In the genomic region with DNA sequence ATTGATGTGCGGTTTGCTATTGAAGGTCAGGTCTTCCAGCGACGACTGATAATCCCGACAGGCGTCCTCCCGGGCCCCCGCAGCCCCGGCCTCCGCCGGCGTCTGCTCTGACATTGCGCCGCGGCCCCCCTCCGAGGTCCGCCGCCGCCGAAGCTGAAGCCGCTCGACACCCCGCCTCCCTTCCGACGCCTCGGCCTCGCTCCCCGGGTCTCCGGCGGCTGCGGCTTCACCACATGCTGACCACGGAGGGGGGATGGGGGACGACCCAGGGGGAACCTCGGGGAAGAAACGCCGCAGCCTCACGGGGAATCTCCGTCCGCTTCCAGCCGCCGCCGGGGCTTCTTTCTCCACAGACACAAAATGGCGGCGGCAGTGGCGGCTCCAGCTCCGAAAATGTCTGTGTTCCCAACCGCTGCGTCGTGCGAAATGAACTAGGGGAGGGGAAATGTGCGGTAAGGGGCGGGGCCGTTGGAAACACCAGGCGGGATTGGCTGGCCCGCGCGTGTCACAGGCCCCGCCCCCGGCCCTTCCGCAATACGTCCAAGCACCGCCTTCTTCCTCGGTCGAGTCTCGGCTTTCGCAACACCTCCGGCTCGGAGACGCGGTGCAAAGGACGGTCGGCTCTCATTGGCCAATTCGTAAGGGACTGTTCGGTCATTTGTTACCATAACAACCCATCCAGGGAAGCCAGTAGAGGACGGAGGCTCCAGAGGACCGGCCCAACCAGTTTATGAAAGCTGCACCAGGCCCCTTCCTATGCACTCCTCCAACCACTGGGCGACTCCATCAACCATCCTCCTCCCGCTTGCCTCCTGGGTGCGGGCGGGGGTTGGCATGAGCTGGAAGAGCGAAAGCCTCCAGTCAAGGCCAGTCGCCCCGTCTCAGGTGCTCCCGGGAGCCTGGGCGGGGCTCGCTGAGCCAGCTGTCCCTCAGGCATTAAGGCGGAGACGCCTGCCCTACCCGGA, we compare ENCODE assay signal across 8 mouse cellular contexts. TPM values are rescaled to one million over a fixed set of nuclear protein-coding genes. Genes with fewer than 3 reads are reported as not detected.
DNase-seq lines count a peak whose midpoint lies in the region; ATAC-seq and TF ChIP-seq lines count a peak whose summit lies in the region.

A gene (minus strand): TSS at position 428 of the 965 bp plus-strand sequence.

- no peak for TF ChIP-seq EP300 in MEL (IDR thresholded peaks at IDR 0.05; ENCODE audit: low read depth in 1 of 2, low read length in 2 of 2)

- TF ChIP-seq CTCF in MEL (IDR thresholded peaks at IDR 0.05 in 2 of 3, conservative IDR thresholded peaks at IDR 0.05 in 1 of 3; ENCODE audit: control insufficient read depth in 1 of 3, insufficient read depth in 1 of 3, low read depth in 2 of 3, low read length in 3 of 3, poor library complexity in 1 of 3, severe bottlenecking in 1 of 3) = no peak
- no peak for TF ChIP-seq CTCF in cerebellum, adult 2 months (IDR thresholded peaks at IDR 0.05; ENCODE audit: borderline replicate concordance, insufficient read depth, low read depth, low read length)
- peak; percentile 42 for TF ChIP-seq CTCF in forebrain, postnatal 0 days (IDR thresholded peaks at IDR 0.05; ENCODE audit: low read depth)

- TF ChIP-seq POLR2A in MEL (IDR thresholded peaks at IDR 0.05; ENCODE audit: control insufficient read depth in 1 of 2, insufficient read depth in 1 of 2, low read depth in 1 of 2, low read length in 2 of 2, poor library complexity in 1 of 2) = peak; percentile 84 to 97
- TF ChIP-seq POLR2A in cerebellum, adult 2 months (IDR thresholded peaks at IDR 0.05; ENCODE audit: borderline replicate concordance, insufficient read depth, low read length) = peak; percentile 86

- peak within 1 kb of the TSS; percentile 96 for H3K9ac ChIP-seq in MEL (ENCODE audit: control insufficient read depth, low read depth, low read length, poor library complexity, severe bottlenecking)
- H3K9ac ChIP-seq in forebrain, postnatal 0 days = peak within 1 kb of the TSS; percentile 99
- peak within 1 kb of the TSS; percentile 99 for H3K9ac ChIP-seq in lung, embryonic 15.5 days

- peak; percentile 98 for DNase-seq in MEL (ENCODE audit: low read depth, low spot score)
- peak; percentile 96 to 99 for DNase-seq in cerebellum, adult 2 months
- DNase-seq in forebrain, postnatal 0 days = peak; percentile 98
- DNase-seq in heart, postnatal 4 days = peak; percentile 96
- DNase-seq in layer of hippocampus, adult 8-10 months (ENCODE audit: low spot score in 2 of 2) = peak; percentile 97 to 98
- DNase-seq in ovary, adult 18-20 months (ENCODE audit: low spot score) = peak; percentile 97
- DNase-seq in thymus, postnatal 0 days (ENCODE audit: low spot score) = peak; percentile 98

- H3K79me2 ChIP-seq in MEL (ENCODE audit: control insufficient read depth, insufficient read depth, low read length, poor library complexity) = peaks cover 35% of the 10 kb centered on the region

- H3K9me3 ChIP-seq in MEL (replicated peaks; ENCODE audit: insufficient read depth, low read length) = no peaks in the 10 kb centered on the region
- no peaks in the 10 kb centered on the region for H3K9me3 ChIP-seq in forebrain, postnatal 0 days (ENCODE audit: low read length)
- no peaks in the 10 kb centered on the region for H3K9me3 ChIP-seq in lung, embryonic 15.5 days

- no peak for TF ChIP-seq RAD21 in MEL (IDR thresholded peaks at IDR 0.05; ENCODE audit: low read depth, low read length)

- WGBS in cerebellum, adult 2 months = under 1% methylated on average over 88 of the region's 88 CpGs
- under 1% methylated on average over 88 of the region's 88 CpGs for WGBS in forebrain, postnatal 0 days
- under 1% methylated on average over 86 of the region's 88 CpGs for WGBS in lung, embryonic 15.5 days

- H3K27ac ChIP-seq in MEL (ENCODE audit: control insufficient read depth, low read depth, low read length) = peak within 1 kb of the TSS; percentile 81
- H3K27ac ChIP-seq in cerebellum, adult 2 months (ENCODE audit: insufficient read depth, low read length) = peak within 1 kb of the TSS; percentile 90
- H3K27ac ChIP-seq in forebrain, postnatal 0 days (ENCODE audit: low read depth, low read length) = peak within 1 kb of the TSS; percentile 99
- H3K27ac ChIP-seq in lung, embryonic 15.5 days = peak within 1 kb of the TSS; percentile 98

- H3K36me3 ChIP-seq in MEL (ENCODE audit: control insufficient read depth in 1 of 2, insufficient read depth in 2 of 2, low read length in 2 of 2) = peaks cover 7 to 22% of the 10 kb centered on the region in 2 experiments
- no peaks in the 10 kb centered on the region for H3K36me3 ChIP-seq in forebrain, postnatal 0 days (ENCODE audit: insufficient read depth)
- peaks cover 3% of the 10 kb centered on the region; the same call in 1 of the 2 replicates for H3K36me3 ChIP-seq in lung, embryonic 15.5 days

- peaks cover 10 to 13% of the 10 kb centered on the region in 2 experiments for H3K4me1 ChIP-seq in MEL (ENCODE audit: control insufficient read depth in 1 of 2, insufficient read depth in 2 of 2, low read length in 2 of 2)
- peaks cover 3% of the 10 kb centered on the region; the same call in 1 of the 2 replicates for H3K4me1 ChIP-seq in cerebellum, adult 2 months (ENCODE audit: control insufficient read depth, insufficient read depth, low read length)
- H3K4me1 ChIP-seq in forebrain, postnatal 0 days (ENCODE audit: insufficient read depth) = 0 out of 2 replicates have a peak, but pooled peaks cover 13% of the 10 kb centered on the region
- H3K4me1 ChIP-seq in lung, embryonic 15.5 days = peaks cover 19% of the 10 kb centered on the region

- ATAC-seq in forebrain, postnatal 0 days = peak; percentile 96
- ATAC-seq in lung, embryonic 15.5 days (ENCODE audit: borderline replicate concordance, extremely low read depth, low FRiP score, low TSS enrichment) = peak; percentile 99

- H3K27me3 ChIP-seq in MEL (ENCODE audit: control insufficient read depth in 1 of 2, insufficient read depth in 2 of 2, low read length in 2 of 2) = no peaks in the 10 kb centered on the region
- H3K27me3 ChIP-seq in cerebellum, adult 2 months (ENCODE audit: control insufficient read depth, insufficient read depth, low read length) = no peaks in the 10 kb centered on the region
- H3K27me3 ChIP-seq in forebrain, postnatal 0 days (ENCODE audit: insufficient read depth, low read length) = no peaks in the 10 kb centered on the region
- no peaks in the 10 kb centered on the region for H3K27me3 ChIP-seq in lung, embryonic 15.5 days

- peak within 1 kb of the TSS; percentile 97 to 100 for H3K4me3 ChIP-seq in MEL (ENCODE audit: control insufficient read depth in 1 of 2, insufficient read depth in 1 of 2, low read depth in 2 of 2, low read length in 2 of 2)
- peak within 1 kb of the TSS; percentile 98 for H3K4me3 ChIP-seq in cerebellum, adult 2 months (replicated peaks; ENCODE audit: insufficient read depth, low read depth, low read length)
- peak within 1 kb of the TSS; percentile 100 for H3K4me3 ChIP-seq in forebrain, postnatal 0 days (ENCODE audit: low read depth, low read length)
- peak within 1 kb of the TSS; percentile 77 for H3K4me3 ChIP-seq in lung, embryonic 15.5 days

- H3K4me2 ChIP-seq in forebrain, postnatal 0 days (ENCODE audit: low read depth) = peak within 1 kb of the TSS; percentile 75
- peak within 1 kb of the TSS; percentile 60 for H3K4me2 ChIP-seq in lung, embryonic 15.5 days

TF ChIP-seq in MEL, 35 proteins besides CTCF, POLR2A, EP300 and RAD21 (continues in another document):
- TF ChIP-seq MAZ (IDR thresholded peaks at IDR 0.05; ENCODE audit: low read depth, low read length) (no peak; the same call in 1 of the 2 replicates), ZMIZ1 (IDR thresholded peaks at IDR 0.05; ENCODE audit: low read depth, low read length) (peak; percentile 98), NELFE (IDR thresholded peaks at IDR 0.05; ENCODE audit: low read depth, low read length) (peak; percentile 98), UBTF (IDR thresholded peaks at IDR 0.05; ENCODE audit: borderline replicate concordance, insufficient read depth, low read depth, low read length) (no peak), ELF1 (IDR thresholded peaks at IDR 0.05; ENCODE audit: low read depth, low read length) (peak; percentile 86), MYB (IDR thresholded peaks at IDR 0.05; ENCODE audit: low read depth, low read length) (no peak), POLR2AphosphoS2 (IDR thresholded peaks at IDR 0.05; ENCODE audit: low read length) (peak; percentile 91; the same call in 1 of the 2 replicates), CHD1 (IDR thresholded peaks at IDR 0.05; ENCODE audit: low read depth, low read length) (no peak), GABPA (IDR thresholded peaks at IDR 0.05; ENCODE audit: low read depth, low read length) (no peak), RCOR1 (IDR thresholded peaks at IDR 0.05; ENCODE audit: low read depth, low read length) (no peak), TCF12 (IDR thresholded peaks at IDR 0.05; ENCODE audit: low read depth, low read length) (peak; percentile 84), KAT2A (conservative IDR thresholded peaks at IDR 0.05; ENCODE audit: low read depth, low read length) (no peak; the same call in 1 of the 2 replicates), TAL1 (IDR thresholded peaks at IDR 0.05; ENCODE audit: low read length) (no peak), ZNF384 (IDR thresholded peaks at IDR 0.05; ENCODE audit: low read depth, low read length) (no peak), ETS1 (IDR thresholded peaks at IDR 0.05; ENCODE audit: low read depth, low read length) (0 out of 2 replicates have a peak, but pooled peaks have one; percentile 35), GATA1 (IDR thresholded peaks at IDR 0.05; ENCODE audit: low read depth, low read length) (no peak), BHLHE40 (IDR thresholded peaks at IDR 0.05; ENCODE audit: borderline replicate concordance, low read depth, low read length) (no peak), JUND (IDR thresholded peaks at IDR 0.05; ENCODE audit: low read depth, low read length) (no peak), MAFK (IDR thresholded peaks at IDR 0.05; ENCODE audit: borderline replicate concordance, low read depth, low read length) (no peak), POLR2AphosphoS5 (IDR thresholded peaks at IDR 0.05; ENCODE audit: borderline replicate concordance, low read depth, low read length) (no peak), E2F4 (IDR thresholded peaks at IDR 0.05; ENCODE audit: borderline replicate concordance, low read depth, low read length) (no peak)

RNA-seq across cellular contexts. Expression of the gene that starts here (rescaled TPM):
- 24.7 and 25.6 TPM in 2 replicates for total RNA-seq in MEL (2012; rRNA removed)
- 10 to 100 TPM; 34.0 to 60.3 TPM for polyA plus RNA-seq in MEL (2012; ENCODE audit: insufficient read depth in 1 of 2, insufficient read length in 2 of 2, low read depth in 1 of 2, low replicate concordance in 2 of 2, missing spikeins in 1 of 2)
- 34.9 and 37.7 TPM in 2 replicates for polyA plus RNA-seq in cerebellum, adult 2 months (2012; rRNA removed)
- 41.9 and 52.5 TPM in 2 replicates for total RNA-seq in forebrain, postnatal 0 days (2014; rRNA removed)
- 13.2 and 14.3 TPM in 2 replicates for polyA plus RNA-seq in forebrain, postnatal 0 days (2015; fragmentation: Nextera tagmentation; extraction: Ambion mirVana)
- total RNA-seq in heart, postnatal 4 days (2021) = 10 to 100 TPM; 38.7 to 38.9 TPM
- 10 to 100 TPM; 58.7 to 71.1 (median 63.8) TPM for total RNA-seq in layer of hippocampus, adult 8-10 months (2022)
- polyA plus RNA-seq in lung, embryonic 15.5 days (2015; fragmentation: Nextera tagmentation; extraction: Ambion mirVana) = 18.9 and 22.1 TPM in 2 replicates
- 29.2 and 35.2 TPM in 2 replicates for polyA plus RNA-seq in thymus, postnatal 0 days (2015; fragmentation: Nextera tagmentation; extraction: Ambion mirVana)

Comparison
In these comparisons a context has a peak if more than half of its experiments do, and no peak if none do; other contexts are left out.
1. Peak in every context shown above with its lines: DNase-seq, ATAC-seq, H3K4me3 ChIP-seq and H3K27ac ChIP-seq.